Mouse (Mus musculus) thymus, adult 18-20 months (tissue): ENCODE measurements around the gene Dstyk.
A peak's percentile ranks its signal among the peaks of the same experiment; 100 is the strongest.

Experiments used
- DNase-seq, 2 experiments: peaks; one replicate each; pipeline ENCODE4 v3.0.0; 2022; ENCODE audit warnings: mixed read lengths in 2 of 2

The Dstyk gene

GRCm38 (mm10) chr1:132417319-132418251, at the start of gene Dstyk:
TSS of gene Dstyk (plus strand) at chr1:132417555.
- peak; percentile 78 to 80 for DNase-seq

GRCm38 (mm10) chr1:132367692-132368506, 49.5 kb upstream of the Dstyk start:
- DNase-seq, result peak in 1 of 2 experiments; percentile 36

- no peak for DNase-seq
Observed at GRCm38 (mm10) chr1:132370681-132371173, 46.6 kb upstream of the Dstyk start.

- DNase-seq, result no peak
Observed at GRCm38 (mm10) chr1:132371298-132372081, 45.9 kb upstream of the Dstyk start.

GRCm38 (mm10) chr1:132372354-132372753, 45.0 kb upstream of the Dstyk start:
- no peak for DNase-seq

GRCm38 (mm10) chr1:132372896-132373534, 44.3 kb upstream of the Dstyk start:
- DNase-seq, result no peak

- DNase-seq, result no peak
Observed at GRCm38 (mm10) chr1:132374140-132374872, 43.0 kb upstream of the Dstyk start.

- DNase-seq, result no peak
Observed at GRCm38 (mm10) chr1:132374873-132375244, 42.5 kb upstream of the Dstyk start.

- no peak for DNase-seq
Observed at GRCm38 (mm10) chr1:132375256-132375655, 42.1 kb upstream of the Dstyk start.

GRCm38 (mm10) chr1:132376211-132377054, 40.9 kb upstream of the Dstyk start:
- no peak for DNase-seq

- no peak for DNase-seq
Observed at GRCm38 (mm10) chr1:132377055-132377365, 40.3 kb upstream of the Dstyk start.

- no peak for DNase-seq
Observed at GRCm38 (mm10) chr1:132377811-132378210, 39.5 kb upstream of the Dstyk start.

GRCm38 (mm10) chr1:132380550-132381100, 36.7 kb upstream of the Dstyk start:
- no peak for DNase-seq

- no peak for DNase-seq
Observed at GRCm38 (mm10) chr1:132381929-132382328, 35.4 kb upstream of the Dstyk start.

- no peak for DNase-seq
Observed at GRCm38 (mm10) chr1:132384001-132384554, 33.3 kb upstream of the Dstyk start.

- no peak for DNase-seq
Observed at GRCm38 (mm10) chr1:132385266-132385665, 32.1 kb upstream of the Dstyk start.

- DNase-seq, result no peak
Observed at GRCm38 (mm10) chr1:132385711-132386110, 31.6 kb upstream of the Dstyk start.

- no peak for DNase-seq
Observed at GRCm38 (mm10) chr1:132386266-132386665, 31.1 kb upstream of the Dstyk start.

GRCm38 (mm10) chr1:132387943-132388342, 29.4 kb upstream of the Dstyk start:
- DNase-seq, result no peak
